Mouse (Mus musculus): ENCODE data around the gene Spg21.

The Spg21 gene

DNA sequence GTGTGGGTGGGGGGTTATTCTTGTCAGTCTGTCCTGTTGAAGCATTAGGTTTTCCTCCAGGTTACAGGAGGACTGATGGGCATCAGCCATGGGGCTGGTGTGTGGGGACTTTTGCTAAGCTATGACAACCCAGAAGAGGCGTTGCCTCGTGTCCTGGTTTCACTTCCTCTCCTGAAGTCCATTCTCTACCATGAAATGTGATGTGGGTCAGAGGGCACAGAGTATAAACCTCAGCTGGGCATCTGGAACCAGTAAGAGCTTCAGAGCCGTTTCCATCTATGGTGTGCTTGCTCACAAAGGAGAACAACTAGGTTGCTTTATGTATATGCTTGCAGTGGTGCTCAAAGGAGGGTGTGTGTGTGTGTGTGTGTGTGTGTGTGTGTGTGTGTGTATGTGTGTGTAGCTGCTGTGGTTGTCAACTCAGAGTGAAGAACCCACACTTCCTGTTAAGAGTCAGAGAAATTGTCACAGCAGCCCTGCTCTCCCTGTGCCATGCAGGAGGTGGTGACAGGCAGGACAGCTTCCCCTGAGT, 74.5 kb downstream of the Spg21 start:
- peak; percentile 88 to 91 for DNase-seq (ENCODE audit: low spot score in 2 of 2)

DNA sequence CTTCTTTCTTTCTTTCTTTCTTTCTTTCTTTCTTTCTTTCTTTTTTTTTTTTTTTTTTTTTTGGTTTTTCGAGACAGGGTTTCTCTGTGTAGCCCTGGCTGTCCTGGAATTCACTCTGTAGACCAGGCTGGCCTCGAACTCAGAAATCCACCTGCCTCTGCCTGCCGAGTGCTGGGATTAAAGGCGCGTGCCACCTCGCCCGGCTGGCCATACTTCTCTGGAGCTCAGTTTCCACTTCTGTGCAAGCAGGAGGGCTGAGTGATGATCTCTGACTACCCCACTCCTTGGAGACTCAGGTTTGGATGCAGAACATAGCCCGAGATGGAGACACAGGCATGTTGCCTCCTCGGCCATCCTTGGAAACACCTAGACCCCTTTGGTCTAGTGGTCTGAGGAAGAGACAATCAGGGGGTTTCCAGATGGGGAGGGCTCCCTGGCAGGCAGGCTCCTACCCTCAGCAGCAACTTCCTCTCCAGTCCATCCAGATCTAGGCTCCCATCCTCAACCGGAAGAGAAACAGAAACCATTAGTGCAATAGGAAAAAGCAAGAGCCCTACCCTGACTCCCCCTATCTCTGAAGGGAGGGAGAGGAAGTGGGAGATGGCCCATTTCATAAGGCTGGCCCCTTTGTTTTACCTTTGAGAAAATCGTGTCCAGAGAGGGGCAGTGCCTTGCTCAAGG, 75.2 kb downstream of the Spg21 start:
- DNase-seq (ENCODE audit: low spot score in 2 of 2), result peak; percentile 56 to 72

DNA sequence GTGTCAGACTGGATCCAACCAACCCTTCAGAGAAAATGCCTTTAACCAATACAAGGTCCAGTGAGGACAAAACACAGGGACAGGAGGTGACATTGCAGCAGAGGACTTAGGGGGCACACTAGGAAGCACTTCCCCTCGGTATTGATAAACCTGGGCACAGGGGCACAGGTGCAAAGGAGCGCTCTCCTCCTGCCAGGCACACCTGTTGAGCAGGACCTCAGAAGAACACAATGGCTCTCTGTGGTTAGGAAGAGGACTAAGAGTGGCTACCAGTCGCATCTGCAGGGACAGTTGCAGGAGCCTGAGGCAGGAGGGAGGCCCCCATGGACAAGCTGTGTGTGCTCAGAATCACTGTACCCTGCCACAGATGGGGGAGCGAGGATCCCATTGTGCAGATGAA, 75.7 kb downstream of the Spg21 start:
- DNase-seq (ENCODE audit: low spot score in 2 of 2), result no peak
